Mouse (Mus musculus) liver, embryonic 14.5 days (tissue): ENCODE data around the gene Snx20.

Experiments
- CTCF ChIP-seq: IDR thresholded peaks from 2 replicates; pipeline ENCODE4 v1.5.1; 2016; ENCODE audit warnings: antibody characterized with exemption, low read depth, control low read depth
- EP300 ChIP-seq: IDR thresholded peaks from 2 replicates; pipeline ENCODE4 v1.6.1; 2016; ENCODE audit warnings: antibody characterized with exemption, low read depth

GRCm38 (mm10) chr8:88650016-88650708, 14.2 kb upstream of the Snx20 start:
- TF ChIP-seq CTCF (no peak), EP300 (no peak)
